Mouse (Mus musculus) liver, adult 2 months (tissue): ENCODE measurements around the gene Ptprk.

Experiments used
- CTCF ChIP-seq: fragments of 200-500 bp; IDR thresholded peaks from 2 replicates; pipeline ENCODE4 v1.5.1; 2011; ENCODE audit warnings: low read depth, low read length, control low read depth
- POLR2A ChIP-seq: fragments of 200-500 bp; IDR thresholded peaks from 2 replicates; pipeline ENCODE4 v1.6.1; 2011; ENCODE audit warnings: low read length, control low read depth; ENCODE audit not compliant: insufficient read depth; ENCODE audit errors: extremely low read depth

- TF ChIP-seq POLR2A: no peak
- no peak for TF ChIP-seq CTCF
Measured at GRCm38 (mm10) chr10:28596897-28597296, 522.3 kb downstream of the Ptprk start.
